Mouse (Mus musculus) gastrocnemius, adult 8-10 months (tissue): Measurements from ENCODE around the gene Ccnb1. TPM values are rescaled to one million over a fixed set of nuclear protein-coding genes. Genes with fewer than 3 reads are reported as not detected.
A peak's percentile ranks its signal among the peaks of the same experiment; 100 is the strongest.
"Not testable (repeated sequence)": the region's sequence is repeated elsewhere in the genome, so short reads cannot be mapped to it uniquely, and the experiment has no call there.

ENCODE experiments used
- DNase-seq, 2 experiments: peaks; one replicate each; pipeline ENCODE4 v3.0.0; 2022; ENCODE audit warnings: low spot score in 2 of 2
- total RNA-seq, 4 experiments: library from RNA; stranded (reverse); gene quantifications; 2 replicates each; pipeline ENCODE4 v1.2.4; 2022

Ccnb1 gene
- total RNA-seq, 4 experiments from 2014 or later = 0.25 TPM; not detected in 3

GRCm38 (mm10) chr13:100775252-100776055 is 10.9 kb downstream of the Ccnb1 start, which contains the start of gene Cenph:
Cenph (minus strand) TSS chr13:100775899.
- DNase-seq = peak; percentile 65 to 66

GRCm38 (mm10) chr13:100774704-100775103 is 11.7 kb downstream of the Ccnb1 start:
- no peak for DNase-seq

GRCm38 (mm10) chr13:100755329-100755728 is 31.0 kb downstream of the Ccnb1 start:
- DNase-seq = no peak

GRCm38 (mm10) chr13:100754186-100754585 is 32.2 kb downstream of the Ccnb1 start:
- DNase-seq = no peak

- DNase-seq = no peak
Observed at GRCm38 (mm10) chr13:100753011-100753410, 33.4 kb downstream of the Ccnb1 start.

- DNase-seq = no peak
Observed at GRCm38 (mm10) chr13:100752529-100752928, 33.8 kb downstream of the Ccnb1 start.

GRCm38 (mm10) chr13:100751402-100751801 is 35.0 kb downstream of the Ccnb1 start:
- DNase-seq = no peak

- no peak for DNase-seq
Observed at GRCm38 (mm10) chr13:100750799-100751198, 35.6 kb downstream of the Ccnb1 start.

GRCm38 (mm10) chr13:100748638-100749037 is 37.7 kb downstream of the Ccnb1 start:
- no peak for DNase-seq

- DNase-seq = no peak
Observed at GRCm38 (mm10) chr13:100746090-100746489, 40.3 kb downstream of the Ccnb1 start.

GRCm38 (mm10) chr13:100744036-100744744 is 42.2 kb downstream of the Ccnb1 start, which contains the start of gene Mrps36:
Mrps36 (minus strand) TSS chr13:100744659.
- peak; percentile 91 to 93 for DNase-seq

- no peak for DNase-seq
Observed at GRCm38 (mm10) chr13:100743346-100744035, 42.9 kb downstream of the Ccnb1 start.

- no peak for DNase-seq
Observed at GRCm38 (mm10) chr13:100742831-100743230, 43.5 kb downstream of the Ccnb1 start.

GRCm38 (mm10) chr13:100732756-100733155 is 53.6 kb downstream of the Ccnb1 start:
- no peak for DNase-seq

GRCm38 (mm10) chr13:100731462-100732046 is 54.8 kb downstream of the Ccnb1 start:
- DNase-seq = not testable (repeated sequence)

GRCm38 (mm10) chr13:100730861-100731176 is 55.6 kb downstream of the Ccnb1 start, which contains the start of gene Cdk7:
Cdk7 (minus strand) TSS chr13:100730939.
- DNase-seq = peak; percentile 87 to 90

- no peak for DNase-seq
Observed at GRCm38 (mm10) chr13:100730153-100730860, 56.1 kb downstream of the Ccnb1 start.
